Mouse (Mus musculus) hindbrain, embryonic 12.5 days (tissue): ENCODE measurements around the gene Cdc27. TPM values are rescaled to one million over a fixed set of nuclear protein-coding genes. Genes with fewer than 3 reads are reported as not detected.

ENCODE experiments used
- ATAC-seq: fragments of 200-750 bp; cut with Nextera tagmentation; 2 replicates; pipeline ENCODE4 v1.8.0; 2017; ENCODE audit warnings: moderate TSS enrichment; ENCODE audit not compliant: low FRiP score
- H3K27ac ChIP-seq: fragments of 300-500 bp; sonication (generic); 2 replicates; pipeline ENCODE4 v1.5.1; 2016; ENCODE audit warnings: mild to moderate bottlenecking
- H3K27me3 ChIP-seq: fragments of 300-500 bp; sonication (generic); 2 replicates; pipeline ENCODE4 v1.6.1; 2016; ENCODE audit warnings: mild to moderate bottlenecking
- H3K36me3 ChIP-seq: fragments of 300-500 bp; sonication (generic); 2 replicates; pipeline ENCODE4 v1.6.1; 2016; ENCODE audit warnings: mild to moderate bottlenecking
- H3K4me1 ChIP-seq: fragments of 300-500 bp; sonication (generic); 2 replicates; pipeline ENCODE4 v1.6.1; 2016
- H3K4me2 ChIP-seq: fragments of 300-500 bp; sonication (generic); replicated peaks from 2 replicates; pipeline ENCODE4 v1.6.1; 2016; ENCODE audit warnings: mild to moderate bottlenecking
- H3K4me3 ChIP-seq: fragments of 300-500 bp; sonication (generic); 2 replicates; pipeline ENCODE4 v1.5.1; 2016; ENCODE audit warnings: mild to moderate bottlenecking
- H3K9ac ChIP-seq: fragments of 300-500 bp; sonication (generic); 2 replicates; pipeline ENCODE4 v1.6.1; 2016; ENCODE audit warnings: mild to moderate bottlenecking, moderate library complexity
- H3K9me3 ChIP-seq: fragments of 300-500 bp; sonication (generic); replicated peaks from 2 replicates; pipeline ENCODE4 v1.6.1; 2016; ENCODE audit warnings: mild to moderate bottlenecking
- WGBS: fragments of 180-500 bp; shearing (Covaris S2); methylation state at CpG from one replicate; pipeline ENCODE4 v1.1.7; 2016; 5-methylcytosine and 5-hydroxymethylcytosine counted together
- polyA plus RNA-seq: library from polyadenylated mRNA; unstranded; fragments of >200 nt; fragmentation: Nextera tagmentation; extraction: Ambion mirVana; gene quantifications from 2 replicates; pipeline ENCODE4 v1.2.1, GENCODE M21; 2016

The Cdc27 gene
- polyA plus RNA-seq, 1 experiment from 2014 or later, result 47.6 TPM

- Histone ChIP-seq H3K9ac (no peak overlapping the region), H3K36me3 (peaks cover 15% of the 10 kb centered on the region; the same call in 1 of the 2 replicates), H3K4me2 (no peak overlapping the region), H3K4me1 (peaks cover under 1% of the 10 kb centered on the region), H3K27ac (no peak overlapping the region), H3K4me3 (no peak overlapping the region), H3K27me3 (no peaks in the 10 kb centered on the region), H3K9me3 (no peaks in the 10 kb centered on the region)
- no peak for ATAC-seq
Measured at GRCm38 (mm10) chr11:104461551-104461950, 88.9 kb downstream of the Cdc27 start.

- Histone ChIP-seq H3K36me3 (peaks cover 15% of the 10 kb centered on the region; the same call in 1 of the 2 replicates), H3K4me1 (no peaks in the 10 kb centered on the region), H3K4me2 (no peak overlapping the region), H3K9me3 (no peaks in the 10 kb centered on the region), H3K4me3 (no peak overlapping the region), H3K9ac (no peak overlapping the region), H3K27me3 (no peaks in the 10 kb centered on the region), H3K27ac (no peak overlapping the region)
- ATAC-seq, result no peak
- 98% methylated on average over 2 of the region's 2 CpGs for WGBS
Measured at GRCm38 (mm10) chr11:104459671-104460070, 90.7 kb downstream of the Cdc27 start.

GRCm38 (mm10) chr11:104458507-104458906 lies 91.9 kb downstream of the Cdc27 start:
- Histone ChIP-seq H3K4me3 (no peak overlapping the region), H3K9ac (no peak overlapping the region), H3K4me2 (no peak overlapping the region), H3K27me3 (no peaks in the 10 kb centered on the region), H3K27ac (no peak overlapping the region), H3K4me1 (no peaks in the 10 kb centered on the region), H3K9me3 (no peaks in the 10 kb centered on the region), H3K36me3 (peaks cover 14% of the 10 kb centered on the region; the same call in 1 of the 2 replicates)
- WGBS, result 74% methylated on average over 2 of the region's 2 CpGs
- ATAC-seq, result no peak

Other genes with a start within 250 kb of the Cdc27 start
- gene Kansl1, start 81.8 kb downstream of the Cdc27 start, polyA plus RNA-seq, result 36.4 and 39.8 TPM in 2 replicates
- 6.1 and 17.5 TPM in 2 replicates for gene Myl4, start within 50 bp of the Cdc27 start, polyA plus RNA-seq
- gene Itgb3, start 57.4 kb upstream of the Cdc27 start, polyA plus RNA-seq, result 2.9 and 3.4 TPM in 2 replicates
- not detected in 2 replicates for gene Gm11639, start 135.1 kb upstream of the Cdc27 start, polyA plus RNA-seq